Mouse (Mus musculus): Measurements from ENCODE around the gene Gcnt3. TPM values are rescaled to one million over a fixed set of nuclear protein-coding genes. Genes with fewer than 3 reads are reported as not detected.

Gene Gcnt3
- polyA plus RNA-seq, 1 experiment = 0.11 TPM

GRCm38 (mm10) chr9:69985526-69985925 is 52.4 kb downstream of the Gcnt3 start:
- TF ChIP-seq USF1 (IDR thresholded peaks at IDR 0.05; ENCODE audit: low read depth) = no peak
- TF ChIP-seq CTCF (IDR thresholded peaks at IDR 0.05; ENCODE audit: control insufficient read depth, insufficient read depth, insufficient read length) = no peak
- no peak for TF ChIP-seq CEBPB (IDR thresholded peaks at IDR 0.05; ENCODE audit: low read depth)
- TF ChIP-seq MAX (IDR thresholded peaks at IDR 0.05) = no peak
- no peak for TF ChIP-seq MYOG (IDR thresholded peaks at IDR 0.05; ENCODE audit: control insufficient read depth, extremely low read depth, insufficient read length)
- TF ChIP-seq MYOD1 (IDR thresholded peaks at IDR 0.05; ENCODE audit: control insufficient read depth, insufficient read length, low read depth) = no peak
- TF ChIP-seq FOSL1 (IDR thresholded peaks at IDR 0.05; ENCODE audit: insufficient read depth, low read length, poor library complexity, severe bottlenecking) = no peak
- H3K79me2 ChIP-seq (ENCODE audit: control insufficient read depth, insufficient read depth) = peaks cover 12% of the 10 kb centered on the region
- no peak overlapping the region for H3ac ChIP-seq (ENCODE audit: control insufficient read depth, insufficient read length, low read depth)
- peaks cover 8% of the 10 kb centered on the region for H3K79me3 ChIP-seq (ENCODE audit: low read depth)
- H3K27me3 ChIP-seq (ENCODE audit: control insufficient read depth, insufficient read depth, insufficient read length) = peaks cover 15% of the 10 kb centered on the region
- H3K36me3 ChIP-seq (ENCODE audit: control insufficient read depth, insufficient read depth) = no peaks in the 10 kb centered on the region
- H3K4me3 ChIP-seq (ENCODE audit: insufficient read depth, poor library complexity, severe bottlenecking) = no peak overlapping the region

Other genes starting within 250 kb of the Gcnt3 start
- gene Bnip2, start 48.6 kb downstream of the Gcnt3 start, polyA plus RNA-seq (2012; fragmentation: generic; extraction: Trizol) = 104 TPM
- 86.5 TPM for gene Gtf2a2, start 25.5 kb downstream of the Gcnt3 start, polyA plus RNA-seq (2012; fragmentation: generic; extraction: Trizol)
- gene Fam81a, start 104.5 kb upstream of the Gcnt3 start, polyA plus RNA-seq (2012; fragmentation: generic; extraction: Trizol) = 0.90 TPM
- gene Myo1e, start 169.3 kb upstream of the Gcnt3 start, polyA plus RNA-seq (2012; fragmentation: generic; extraction: Trizol) = 27.3 TPM

All from C2C12 (cell line).